Mouse (Mus musculus): ENCODE data around the gene Qtrt1. TPM values are rescaled to one million over a fixed set of nuclear protein-coding genes. Genes with fewer than 3 reads are reported as not detected.

The Qtrt1 gene
- polyA plus RNA-seq, 1 experiment from 2014 or later: 61.5 TPM

- H3K4me2 ChIP-seq (ENCODE audit: low read depth, low read length, severe bottlenecking): no peak overlapping the region
- no peaks in the 10 kb centered on the region for H3K36me3 ChIP-seq (ENCODE audit: control insufficient read depth, insufficient read depth, low read length)
- H3K4me3 ChIP-seq (ENCODE audit: low read depth, low read length): no peak overlapping the region
- no peaks in the 10 kb centered on the region for H3K27me3 ChIP-seq (ENCODE audit: control insufficient read depth, insufficient read depth, low read length)
- DNase-seq (ENCODE audit: low spot score): no peak
- H3K9me3 ChIP-seq (ENCODE audit: control insufficient read depth, low read length): no peaks in the 10 kb centered on the region
- H3K27ac ChIP-seq (ENCODE audit: low read depth, low read length): no peak overlapping the region
- no peaks in the 10 kb centered on the region for H3K4me1 ChIP-seq (replicated peaks; ENCODE audit: control insufficient read depth, insufficient read depth, low read length)
- WGBS: 91% methylated on average over 2 of the region's 2 CpGs
- no peak for ATAC-seq (replicated peaks; ENCODE audit: low FRiP score)
- H3K9ac ChIP-seq (ENCODE audit: low read length): no peak overlapping the region
These were observed 38.1 kb downstream of the Qtrt1 start for GRCm38 (mm10) chr9:21449710-21450109.

- Histone ChIP-seq H3K27me3 (ENCODE audit: control insufficient read depth, insufficient read depth, low read length) (no peaks in the 10 kb centered on the region), H3K9ac (ENCODE audit: low read length) (no peak overlapping the region), H3K4me3 (ENCODE audit: low read depth, low read length) (no peak overlapping the region), H3K27ac (ENCODE audit: low read depth, low read length) (no peak overlapping the region), H3K4me2 (ENCODE audit: low read depth, low read length, severe bottlenecking) (no peak overlapping the region), H3K9me3 (ENCODE audit: control insufficient read depth, low read length) (no peaks in the 10 kb centered on the region), H3K36me3 (ENCODE audit: control insufficient read depth, insufficient read depth, low read length) (no peaks in the 10 kb centered on the region), H3K4me1 (replicated peaks; ENCODE audit: control insufficient read depth, insufficient read depth, low read length) (no peaks in the 10 kb centered on the region)
- DNase-seq (ENCODE audit: low spot score) (no peak), ATAC-seq (replicated peaks; ENCODE audit: low FRiP score) (no peak)
- 97% methylated on average over 3 of the region's 3 CpGs for WGBS
These were observed 38.6 kb downstream of the Qtrt1 start for GRCm38 (mm10) chr9:21450270-21450669.

GRCm38 (mm10) chr9:21451391-21451790, 39.8 kb downstream of the Qtrt1 start:
- H3K4me2 ChIP-seq (ENCODE audit: low read depth, low read length, severe bottlenecking): no peak overlapping the region
- H3K27ac ChIP-seq (ENCODE audit: low read depth, low read length): no peak overlapping the region
- DNase-seq (ENCODE audit: low spot score) (no peak), ATAC-seq (replicated peaks; ENCODE audit: low FRiP score) (no peak)
- H3K27me3 ChIP-seq (ENCODE audit: control insufficient read depth, insufficient read depth, low read length): no peaks in the 10 kb centered on the region
- H3K4me3 ChIP-seq (ENCODE audit: low read depth, low read length): no peak overlapping the region
- no peak overlapping the region for H3K9ac ChIP-seq (ENCODE audit: low read length)
- no peaks in the 10 kb centered on the region for H3K9me3 ChIP-seq (ENCODE audit: control insufficient read depth, low read length)
- 91% methylated on average over 8 of the region's 8 CpGs for WGBS
- H3K36me3 ChIP-seq (ENCODE audit: control insufficient read depth, insufficient read depth, low read length): no peaks in the 10 kb centered on the region
- no peaks in the 10 kb centered on the region for H3K4me1 ChIP-seq (replicated peaks; ENCODE audit: control insufficient read depth, insufficient read depth, low read length)

DNA sequence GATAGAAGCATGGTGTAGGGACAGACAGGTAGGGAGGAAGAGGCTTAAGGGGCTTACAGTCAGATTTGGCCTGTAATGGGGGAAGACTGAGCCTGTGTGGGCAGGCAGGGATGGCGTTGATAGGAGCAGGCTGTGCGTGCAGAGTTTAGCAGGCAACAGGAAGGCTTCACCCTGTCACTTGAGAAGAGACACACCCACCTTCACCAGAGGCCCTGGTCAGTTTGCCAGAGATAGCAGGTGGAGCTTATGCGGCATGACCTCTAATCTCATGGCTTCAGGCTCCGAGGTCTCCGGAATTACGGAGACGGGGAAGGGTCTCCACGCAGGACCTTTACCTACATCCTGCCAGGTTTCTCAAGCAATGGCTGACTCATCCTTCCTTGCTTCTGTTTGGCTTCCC, 40.2 kb downstream of the Qtrt1 start:
- no peak overlapping the region for H3K4me2 ChIP-seq (ENCODE audit: low read depth, low read length, severe bottlenecking)
- WGBS: 84% methylated on average over 8 of the region's 8 CpGs
- H3K9ac ChIP-seq (ENCODE audit: low read length): no peak overlapping the region
- ATAC-seq (replicated peaks; ENCODE audit: low FRiP score): no peak
- no peaks in the 10 kb centered on the region for H3K27me3 ChIP-seq (ENCODE audit: control insufficient read depth, insufficient read depth, low read length)
- H3K4me1 ChIP-seq (replicated peaks; ENCODE audit: control insufficient read depth, insufficient read depth, low read length): no peaks in the 10 kb centered on the region
- H3K9me3 ChIP-seq (ENCODE audit: control insufficient read depth, low read length): no peaks in the 10 kb centered on the region
- H3K4me3 ChIP-seq (ENCODE audit: low read depth, low read length): no peak overlapping the region
- no peak for DNase-seq (ENCODE audit: low spot score)
- no peak overlapping the region for H3K27ac ChIP-seq (ENCODE audit: low read depth, low read length)
- no peaks in the 10 kb centered on the region for H3K36me3 ChIP-seq (ENCODE audit: control insufficient read depth, insufficient read depth, low read length)

- DNase-seq (ENCODE audit: low spot score) (no peak), ATAC-seq (replicated peaks; ENCODE audit: low FRiP score) (no peak)
- 93% methylated on average over 7 of the region's 7 CpGs for WGBS
- Histone ChIP-seq H3K36me3 (ENCODE audit: control insufficient read depth, insufficient read depth, low read length) (no peaks in the 10 kb centered on the region), H3K9ac (ENCODE audit: low read length) (no peak overlapping the region), H3K27ac (ENCODE audit: low read depth, low read length) (no peak overlapping the region), H3K9me3 (ENCODE audit: control insufficient read depth, low read length) (no peaks in the 10 kb centered on the region), H3K4me1 (replicated peaks; ENCODE audit: control insufficient read depth, insufficient read depth, low read length) (no peaks in the 10 kb centered on the region), H3K4me3 (ENCODE audit: low read depth, low read length) (no peak overlapping the region), H3K27me3 (ENCODE audit: control insufficient read depth, insufficient read depth, low read length) (no peaks in the 10 kb centered on the region), H3K4me2 (ENCODE audit: low read depth, low read length, severe bottlenecking) (no peak overlapping the region)
These were observed 41.4 kb downstream of the Qtrt1 start for GRCm38 (mm10) chr9:21453003-21453402.

DNA sequence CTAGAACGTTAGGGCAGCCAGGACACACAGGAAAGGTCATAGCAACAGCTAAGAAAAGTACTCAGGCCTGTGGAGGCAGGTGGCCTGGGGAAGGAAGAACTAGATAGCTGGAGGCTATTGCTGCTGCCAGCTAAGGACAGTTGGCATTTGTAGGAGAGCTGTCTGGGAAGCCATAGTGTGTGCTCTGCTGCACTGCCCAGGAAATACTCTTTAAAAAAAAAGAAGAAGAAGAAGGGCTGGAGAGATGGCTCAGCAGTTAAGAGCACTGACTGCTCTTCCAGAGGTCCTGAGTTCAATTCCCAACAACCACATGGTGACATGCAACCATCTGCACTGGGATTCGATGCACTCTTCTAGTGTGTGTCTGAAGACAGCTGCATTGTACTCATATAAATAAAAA, 41.8 kb downstream of the Qtrt1 start:
- no peaks in the 10 kb centered on the region for H3K4me1 ChIP-seq (replicated peaks; ENCODE audit: control insufficient read depth, insufficient read depth, low read length)
- no peaks in the 10 kb centered on the region for H3K27me3 ChIP-seq (ENCODE audit: control insufficient read depth, insufficient read depth, low read length)
- H3K27ac ChIP-seq (ENCODE audit: low read depth, low read length): no peak overlapping the region
- H3K4me3 ChIP-seq (ENCODE audit: low read depth, low read length): no peak overlapping the region
- H3K36me3 ChIP-seq (ENCODE audit: control insufficient read depth, insufficient read depth, low read length): no peaks in the 10 kb centered on the region
- DNase-seq (ENCODE audit: low spot score) (no peak), ATAC-seq (replicated peaks; ENCODE audit: low FRiP score) (no peak)
- H3K9me3 ChIP-seq (ENCODE audit: control insufficient read depth, low read length): no peaks in the 10 kb centered on the region
- H3K9ac ChIP-seq (ENCODE audit: low read length): no peak overlapping the region
- no peak overlapping the region for H3K4me2 ChIP-seq (ENCODE audit: low read depth, low read length, severe bottlenecking)
- WGBS: 90% methylated on average over 2 of the region's 2 CpGs

DNA sequence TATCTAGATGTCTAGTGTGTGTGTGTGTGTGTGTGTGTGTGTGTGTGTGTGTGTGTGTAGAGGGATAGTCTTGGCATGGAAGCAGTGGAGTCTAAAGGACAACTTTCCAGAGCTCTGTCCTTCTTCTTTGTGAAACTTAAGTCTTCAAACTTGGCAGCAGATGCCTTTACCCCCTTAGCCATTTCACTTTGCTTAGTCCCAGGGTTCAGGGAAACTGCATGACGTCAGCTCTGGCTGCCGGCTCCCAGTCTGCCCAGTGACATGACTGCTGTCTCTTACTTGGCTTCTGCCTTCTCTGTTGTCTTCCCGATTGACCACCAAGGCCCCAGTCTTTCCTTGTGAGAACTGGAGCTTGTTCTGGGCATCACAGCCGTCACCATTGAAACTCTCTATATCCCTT, 42.9 kb downstream of the Qtrt1 start:
- DNase-seq (ENCODE audit: low spot score): no peak
- 84% methylated on average over 4 of the region's 4 CpGs for WGBS
- ATAC-seq (replicated peaks; ENCODE audit: low FRiP score): no peak
- Histone ChIP-seq H3K4me3 (ENCODE audit: low read depth, low read length) (no peak overlapping the region), H3K27ac (ENCODE audit: low read depth, low read length) (no peak overlapping the region), H3K4me2 (ENCODE audit: low read depth, low read length, severe bottlenecking) (no peak overlapping the region), H3K9ac (ENCODE audit: low read length) (no peak overlapping the region), H3K27me3 (ENCODE audit: control insufficient read depth, insufficient read depth, low read length) (no peaks in the 10 kb centered on the region), H3K36me3 (ENCODE audit: control insufficient read depth, insufficient read depth, low read length) (no peaks in the 10 kb centered on the region), H3K4me1 (replicated peaks; ENCODE audit: control insufficient read depth, insufficient read depth, low read length) (no peaks in the 10 kb centered on the region), H3K9me3 (ENCODE audit: control insufficient read depth, low read length) (no peaks in the 10 kb centered on the region)

- no peaks in the 10 kb centered on the region for H3K36me3 ChIP-seq (ENCODE audit: control insufficient read depth, insufficient read depth, low read length)
- H3K9me3 ChIP-seq (ENCODE audit: control insufficient read depth, low read length): no peaks in the 10 kb centered on the region
- DNase-seq (ENCODE audit: low spot score) (no peak), ATAC-seq (replicated peaks; ENCODE audit: low FRiP score) (no peak)
- H3K27me3 ChIP-seq (ENCODE audit: control insufficient read depth, insufficient read depth, low read length): no peaks in the 10 kb centered on the region
- no peaks in the 10 kb centered on the region for H3K4me1 ChIP-seq (replicated peaks; ENCODE audit: control insufficient read depth, insufficient read depth, low read length)
- no peak overlapping the region for H3K27ac ChIP-seq (ENCODE audit: low read depth, low read length)
- no peak overlapping the region for H3K9ac ChIP-seq (ENCODE audit: low read length)
- H3K4me3 ChIP-seq (ENCODE audit: low read depth, low read length): no peak overlapping the region
- WGBS: 64% methylated on average over 4 of the region's 4 CpGs
- no peak overlapping the region for H3K4me2 ChIP-seq (ENCODE audit: low read depth, low read length, severe bottlenecking)
These were observed 43.6 kb downstream of the Qtrt1 start for GRCm38 (mm10) chr9:21455103-21455770.

DNA sequence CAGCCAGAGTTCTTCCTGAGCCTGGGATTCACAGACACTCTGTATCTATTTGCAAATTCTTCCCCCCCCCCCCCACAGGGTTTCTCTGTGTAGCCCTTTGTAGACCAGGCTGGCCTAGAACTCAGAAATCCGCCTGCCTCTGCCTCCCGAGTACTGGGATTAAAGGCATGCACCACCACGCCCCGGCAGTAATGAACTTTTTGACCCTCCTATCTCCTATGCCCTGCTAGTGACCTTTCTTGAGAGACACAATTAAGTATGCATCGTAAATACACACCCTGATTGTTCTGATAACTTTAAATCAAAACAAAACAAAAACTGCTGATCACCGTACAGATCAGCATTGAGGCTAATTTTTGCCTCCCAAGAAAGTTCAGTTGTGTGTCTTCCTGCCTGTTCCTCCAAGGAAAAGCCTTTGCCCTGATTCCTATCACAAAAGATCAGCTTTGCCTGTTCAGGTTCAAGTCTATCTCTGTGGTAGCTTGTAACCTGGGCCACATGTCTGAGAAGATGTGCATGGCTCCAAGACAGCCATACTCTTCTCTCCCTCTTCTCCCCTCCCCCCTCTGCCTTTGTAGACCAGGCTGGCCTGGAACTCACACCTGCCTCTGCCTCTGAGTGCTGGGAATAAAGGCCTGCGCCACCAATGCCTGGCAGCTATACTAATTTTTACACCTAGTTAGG, 44.8 kb downstream of the Qtrt1 start:
- no peak overlapping the region for H3K4me2 ChIP-seq (ENCODE audit: low read depth, low read length, severe bottlenecking)
- ATAC-seq (replicated peaks; ENCODE audit: low FRiP score) (no peak), DNase-seq (ENCODE audit: low spot score) (no peak)
- WGBS: 89% methylated on average over 7 of the region's 7 CpGs
- H3K27me3 ChIP-seq (ENCODE audit: control insufficient read depth, insufficient read depth, low read length): no peaks in the 10 kb centered on the region
- H3K36me3 ChIP-seq (ENCODE audit: control insufficient read depth, insufficient read depth, low read length): no peaks in the 10 kb centered on the region
- no peaks in the 10 kb centered on the region for H3K9me3 ChIP-seq (ENCODE audit: control insufficient read depth, low read length)
- no peaks in the 10 kb centered on the region for H3K4me1 ChIP-seq (replicated peaks; ENCODE audit: control insufficient read depth, insufficient read depth, low read length)
- H3K4me3 ChIP-seq (ENCODE audit: low read depth, low read length): no peak overlapping the region
- H3K9ac ChIP-seq (ENCODE audit: low read length): no peak overlapping the region
- H3K27ac ChIP-seq (ENCODE audit: low read depth, low read length): no peak overlapping the region

All from forebrain, embryonic 11.5 days (tissue).